Mouse (Mus musculus): ENCODE measurements around the gene H2-T23. TPM values are rescaled to one million over a fixed set of nuclear protein-coding genes. Genes with fewer than 3 reads are reported as not detected.
"Not testable (repeated sequence)": the region's sequence is repeated elsewhere in the genome, so short reads cannot be mapped to it uniquely, and the experiment has no call there.

The H2-T23 gene
- polyA plus RNA-seq, 1 experiment from 2014 or later = 5.5 TPM

GRCm38 (mm10) chr17:36020191-36021073 lies 12.2 kb downstream of the H2-T23 start, which contains the start of gene H2-T24:
Gene H2-T24, minus strand, starts transcription at chr17:36020560.
- no peak within 1 kb of the TSS for H3K4me3 ChIP-seq (replicated peaks)
- no peak within 1 kb of the TSS for H3K27ac ChIP-seq
- 44% methylated on average over 15 of the region's 15 CpGs for WGBS
- H3K27me3 ChIP-seq = no peaks in the 10 kb centered on the region
- H3K4me2 ChIP-seq = no peak within 1 kb of the TSS
- H3K9ac ChIP-seq = no peak within 1 kb of the TSS
- H3K36me3 ChIP-seq (replicated peaks) = peaks cover 5% of the 10 kb centered on the region
- H3K4me1 ChIP-seq = 0 out of 2 replicates have a peak, but pooled peaks cover 6% of the 10 kb centered on the region
- H3K9me3 ChIP-seq = no peaks in the 10 kb centered on the region
- no peak for ATAC-seq (ENCODE audit: low FRiP score)

GRCm38 (mm10) chr17:36019519-36019918 lies 13.1 kb downstream of the H2-T23 start:
- 80% methylated on average over 3 of the region's 3 CpGs for WGBS
- no peak overlapping the region for H3K4me2 ChIP-seq
- no peak overlapping the region for H3K4me3 ChIP-seq (replicated peaks)
- H3K36me3 ChIP-seq (replicated peaks) = peaks cover 9% of the 10 kb centered on the region
- no peaks in the 10 kb centered on the region for H3K9me3 ChIP-seq
- H3K27me3 ChIP-seq = no peaks in the 10 kb centered on the region
- ATAC-seq (ENCODE audit: low FRiP score) = no peak
- H3K9ac ChIP-seq = no peak overlapping the region
- H3K4me1 ChIP-seq = 0 out of 2 replicates have a peak, but pooled peaks cover 6% of the 10 kb centered on the region
- H3K27ac ChIP-seq = no peak overlapping the region

- no peak for ATAC-seq (ENCODE audit: low FRiP score)
- H3K4me1 ChIP-seq = 0 out of 2 replicates have a peak, but pooled peaks cover 6% of the 10 kb centered on the region
- H3K9ac ChIP-seq = no peak overlapping the region
- no peak overlapping the region for H3K27ac ChIP-seq
- H3K27me3 ChIP-seq = no peaks in the 10 kb centered on the region
- H3K4me3 ChIP-seq (replicated peaks) = no peak overlapping the region
- no peaks in the 10 kb centered on the region for H3K9me3 ChIP-seq
- no peak overlapping the region for H3K4me2 ChIP-seq
- WGBS = 73% methylated on average over 2 of the region's 2 CpGs
- H3K36me3 ChIP-seq (replicated peaks) = peaks cover 14% of the 10 kb centered on the region
These were observed 13.7 kb downstream of the H2-T23 start for GRCm38 (mm10) chr17:36018979-36019378.

- ATAC-seq (ENCODE audit: low FRiP score) = no peak
- WGBS = 91% methylated on average over 5 of the region's 5 CpGs
These were observed 15.6 kb downstream of the H2-T23 start for GRCm38 (mm10) chr17:36017046-36017445.

GRCm38 (mm10) chr17:36014977-36015376 lies 17.7 kb downstream of the H2-T23 start:
- no peaks in the 10 kb centered on the region for H3K9me3 ChIP-seq

More at GRCm38 (mm10) chr17:36017046-36017445, 15.6 kb downstream of the H2-T23 start:
- Histone ChIP-seq H3K4me3 (replicated peaks) (no peak overlapping the region), H3K9me3 (no peaks in the 10 kb centered on the region), H3K4me1 (0 out of 2 replicates have a peak, but pooled peaks cover 6% of the 10 kb centered on the region), H3K27me3 (no peaks in the 10 kb centered on the region), H3K9ac (no peak overlapping the region), H3K4me2 (no peak overlapping the region), H3K36me3 (replicated peaks) (peaks cover 14% of the 10 kb centered on the region), H3K27ac (no peak overlapping the region)

GRCm38 (mm10) chr17:36004409-36004808 lies 28.2 kb downstream of the H2-T23 start:
- not testable (repeated sequence) for H3K4me1 ChIP-seq; H3K9me3 ChIP-seq; H3K4me3 ChIP-seq (replicated peaks); H3K9ac ChIP-seq; ATAC-seq (ENCODE audit: low FRiP score); H3K4me2 ChIP-seq; H3K27ac ChIP-seq; H3K36me3 ChIP-seq (replicated peaks); H3K27me3 ChIP-seq
- WGBS = 91% methylated on average over 7 of the region's 7 CpGs

More at GRCm38 (mm10) chr17:36014977-36015376, 17.7 kb downstream of the H2-T23 start:
- Histone ChIP-seq H3K4me3 (replicated peaks) (no peak overlapping the region), H3K27me3 (no peaks in the 10 kb centered on the region), H3K4me1 (no peaks in the 10 kb centered on the region), H3K27ac (no peak overlapping the region), H3K36me3 (replicated peaks) (peaks cover 14% of the 10 kb centered on the region), H3K4me2 (no peak overlapping the region), H3K9ac (no peak overlapping the region)
- WGBS = 96% methylated on average over 5 of the region's 5 CpGs
- no peak for ATAC-seq (ENCODE audit: low FRiP score)

- no peaks in the 10 kb centered on the region for H3K27me3 ChIP-seq
- 91% methylated on average over 7 of the region's 7 CpGs for WGBS
- H3K9me3 ChIP-seq = no peaks in the 10 kb centered on the region
- no peak overlapping the region for H3K27ac ChIP-seq
- H3K4me2 ChIP-seq = no peak overlapping the region
- no peak overlapping the region for H3K9ac ChIP-seq
- no peaks in the 10 kb centered on the region for H3K4me1 ChIP-seq
- ATAC-seq (ENCODE audit: low FRiP score) = no peak
- H3K4me3 ChIP-seq (replicated peaks) = no peak overlapping the region
- H3K36me3 ChIP-seq (replicated peaks) = peaks cover 5% of the 10 kb centered on the region
These were observed 29.3 kb downstream of the H2-T23 start for GRCm38 (mm10) chr17:36003331-36003730.

- no peak overlapping the region for H3K4me2 ChIP-seq
- H3K4me3 ChIP-seq (replicated peaks) = no peak overlapping the region
- H3K4me1 ChIP-seq = peaks cover 9% of the 10 kb centered on the region
- ATAC-seq (ENCODE audit: low FRiP score) = no peak
- 96% methylated on average over 6 of the region's 6 CpGs for WGBS
- H3K9ac ChIP-seq = no peak overlapping the region
- H3K36me3 ChIP-seq (replicated peaks) = peaks cover 5% of the 10 kb centered on the region
- no peaks in the 10 kb centered on the region for H3K27me3 ChIP-seq
- H3K27ac ChIP-seq = no peak overlapping the region
- H3K9me3 ChIP-seq = no peaks in the 10 kb centered on the region
These were observed 30.7 kb downstream of the H2-T23 start for GRCm38 (mm10) chr17:36001966-36002365.

GRCm38 (mm10) chr17:36001121-36001897 lies 31.3 kb downstream of the H2-T23 start:
- Histone ChIP-seq H3K36me3 (replicated peaks) (no peaks in the 10 kb centered on the region), H3K27me3 (no peaks in the 10 kb centered on the region), H3K9ac (no peak overlapping the region), H3K4me3 (replicated peaks) (no peak overlapping the region), H3K9me3 (no peaks in the 10 kb centered on the region), H3K4me1 (peaks cover 10% of the 10 kb centered on the region), H3K4me2 (no peak overlapping the region), H3K27ac (no peak overlapping the region)
- ATAC-seq (ENCODE audit: low FRiP score) = no peak
- WGBS = 94% methylated on average over 12 of the region's 12 CpGs

- H3K27me3 ChIP-seq = no peaks in the 10 kb centered on the region
- H3K9me3 ChIP-seq = no peaks in the 10 kb centered on the region
- no peak overlapping the region for H3K4me3 ChIP-seq (replicated peaks)
- no peak overlapping the region for H3K27ac ChIP-seq
- ATAC-seq (ENCODE audit: low FRiP score) = no peak
- WGBS = 92% methylated on average over 4 of the region's 4 CpGs
- H3K4me1 ChIP-seq = peaks cover 16% of the 10 kb centered on the region
- no peak overlapping the region for H3K4me2 ChIP-seq
- no peaks in the 10 kb centered on the region for H3K36me3 ChIP-seq (replicated peaks)
- H3K9ac ChIP-seq = no peak overlapping the region
These were observed 32.3 kb downstream of the H2-T23 start for GRCm38 (mm10) chr17:36000349-36000748.

GRCm38 (mm10) chr17:35999356-35999755 lies 33.3 kb downstream of the H2-T23 start:
- H3K9ac ChIP-seq = no peak overlapping the region
- H3K36me3 ChIP-seq (replicated peaks) = no peaks in the 10 kb centered on the region
- H3K9me3 ChIP-seq = no peaks in the 10 kb centered on the region
- H3K4me3 ChIP-seq (replicated peaks) = no peak overlapping the region
- H3K4me2 ChIP-seq = no peak overlapping the region
- peaks cover 23% of the 10 kb centered on the region for H3K4me1 ChIP-seq
- 92% methylated on average over 7 of the region's 7 CpGs for WGBS
- ATAC-seq (ENCODE audit: low FRiP score) = no peak
- no peak overlapping the region for H3K27ac ChIP-seq
- no peaks in the 10 kb centered on the region for H3K27me3 ChIP-seq

- Histone ChIP-seq H3K9me3 (no peaks in the 10 kb centered on the region), H3K9ac (no peak overlapping the region), H3K4me2 (no peak overlapping the region), H3K4me1 (peaks cover 23% of the 10 kb centered on the region), H3K36me3 (replicated peaks) (no peaks in the 10 kb centered on the region), H3K27me3 (no peaks in the 10 kb centered on the region), H3K27ac (no peak overlapping the region), H3K4me3 (replicated peaks) (no peak overlapping the region)
- no peak for ATAC-seq (ENCODE audit: low FRiP score)
- WGBS = 91% methylated on average over 6 of the region's 6 CpGs
These were observed 33.9 kb downstream of the H2-T23 start for GRCm38 (mm10) chr17:35998545-35999305.
